Mouse (Mus musculus): ENCODE data around the gene Tdrd7.

Tdrd7 gene

DNA sequence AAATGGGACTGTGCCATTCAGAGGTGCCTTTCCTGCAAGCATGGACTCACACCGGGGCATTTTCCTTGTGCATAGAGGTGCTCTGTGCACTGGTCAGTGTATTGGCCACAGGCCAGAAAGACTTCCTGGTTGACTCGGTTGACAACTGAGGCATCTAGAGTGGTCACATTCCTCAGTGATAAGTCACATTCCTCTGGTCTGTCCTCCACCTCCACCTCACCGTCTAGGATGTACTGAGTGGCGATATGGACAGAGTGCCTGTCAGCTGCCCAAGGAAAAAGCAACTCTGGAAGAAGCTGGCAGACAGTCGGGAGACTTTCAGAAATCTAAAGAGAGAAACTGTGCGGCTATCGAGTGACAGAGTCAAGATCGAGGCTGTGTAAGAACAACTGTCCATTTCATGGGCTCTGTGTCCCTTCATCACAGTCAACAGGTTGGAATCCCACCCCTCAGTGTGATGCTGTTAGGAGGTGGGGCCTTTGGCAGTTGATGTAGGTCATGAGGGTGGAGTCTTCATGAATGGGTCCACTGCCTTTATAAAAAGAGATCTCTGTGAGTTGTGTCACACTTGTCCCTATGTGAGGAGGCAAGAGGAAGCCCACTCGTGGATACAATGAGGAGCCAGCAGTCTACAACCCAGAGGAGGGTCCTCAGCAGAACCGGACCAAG, at the start of gene Tdrd7:
Gene Tdrd7, plus strand, starts transcription at position 564 of the 669 bp plus-strand sequence.
- DNase-seq (ENCODE audit: low read depth) = peak; percentile 20

DNA sequence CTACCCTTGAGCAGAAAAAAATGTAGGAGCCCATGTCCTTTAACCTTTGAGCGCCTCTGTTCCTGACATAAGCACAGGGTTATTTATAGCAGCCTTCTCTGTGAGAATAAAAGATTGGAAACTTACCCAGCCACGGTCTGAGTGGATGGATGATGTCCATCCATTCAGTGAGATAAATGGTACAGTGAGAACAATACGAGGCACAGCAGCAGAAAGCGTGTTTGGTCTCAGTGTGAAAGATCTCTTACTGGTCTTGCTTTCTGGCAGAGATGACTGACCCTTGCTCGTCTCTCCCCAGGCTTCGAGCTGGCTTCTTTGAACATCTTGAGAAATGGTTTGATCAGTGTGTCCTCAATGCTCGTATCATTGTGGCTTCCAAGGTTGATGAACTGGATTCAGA, 48.0 kb upstream of the Tdrd7 start:
- DNase-seq (ENCODE audit: low read depth) = no peak

- DNase-seq (ENCODE audit: low read depth) = no peak
Observed at GRCm38 (mm10) chr4:45921663-45922435, 43.3 kb upstream of the Tdrd7 start.

DNA sequence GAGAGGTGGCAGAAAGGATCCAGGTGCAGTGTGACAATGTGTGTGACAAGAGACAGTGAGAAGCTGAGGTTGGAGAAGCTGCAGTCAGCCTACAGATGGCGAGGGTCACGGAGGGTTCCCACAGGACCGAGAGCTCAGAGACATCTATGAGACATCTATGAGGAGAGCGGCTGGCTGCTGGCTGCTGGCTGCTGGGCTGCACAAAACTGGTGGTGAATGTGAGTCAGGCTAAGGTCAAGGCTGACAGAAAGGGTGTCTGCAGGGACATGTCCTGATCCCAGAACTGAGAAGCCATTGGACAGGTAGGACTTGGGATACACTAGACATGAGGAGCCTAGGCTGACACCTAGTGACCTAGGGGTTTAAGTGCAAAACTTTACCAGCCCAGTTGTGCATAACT, 41.1 kb upstream of the Tdrd7 start:
- no peak for DNase-seq (ENCODE audit: low read depth)

DNA sequence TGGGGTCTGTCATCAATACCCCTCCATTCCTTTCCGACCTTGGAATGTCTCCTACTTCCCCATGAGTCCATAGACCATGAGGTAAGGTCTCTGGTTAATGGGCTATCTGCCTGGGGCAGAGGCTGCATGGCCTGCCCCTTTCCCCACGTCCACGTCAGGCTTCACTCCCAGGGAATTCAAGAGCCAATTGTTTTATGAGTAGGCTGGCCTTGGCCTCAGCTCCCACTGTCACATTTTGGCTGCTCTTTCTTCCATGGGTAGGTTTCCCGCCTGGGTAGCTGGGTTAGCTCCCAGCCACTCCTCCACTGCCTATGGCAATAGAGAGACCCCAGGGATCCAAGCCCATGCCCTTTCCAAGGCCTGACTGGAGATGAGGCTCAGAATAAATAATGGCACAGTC, 36.6 kb upstream of the Tdrd7 start:
- no peak for DNase-seq (ENCODE audit: low read depth)

DNA sequence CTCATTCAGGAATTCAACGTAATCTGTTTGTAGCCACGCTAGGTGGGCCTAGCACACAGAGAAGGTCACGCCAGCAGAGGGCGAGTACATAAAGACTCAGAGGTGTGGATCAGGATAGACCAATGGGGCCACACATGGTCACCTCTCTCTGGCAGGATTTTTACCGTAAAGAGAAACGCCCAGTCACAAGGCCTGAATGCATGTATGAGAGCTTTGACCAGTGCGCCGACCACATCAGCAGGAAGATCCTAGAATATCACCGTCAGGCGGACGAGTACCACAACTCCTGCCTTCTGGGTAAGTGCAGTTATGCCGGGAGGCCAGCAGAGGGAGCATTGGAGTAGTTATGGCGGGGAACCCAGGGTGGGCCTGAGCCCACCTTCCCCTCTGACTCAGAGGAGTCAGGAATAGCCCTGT, 23.5 kb upstream of the Tdrd7 start:
- peak; percentile 75 for DNase-seq (ENCODE audit: low read depth)

DNA sequence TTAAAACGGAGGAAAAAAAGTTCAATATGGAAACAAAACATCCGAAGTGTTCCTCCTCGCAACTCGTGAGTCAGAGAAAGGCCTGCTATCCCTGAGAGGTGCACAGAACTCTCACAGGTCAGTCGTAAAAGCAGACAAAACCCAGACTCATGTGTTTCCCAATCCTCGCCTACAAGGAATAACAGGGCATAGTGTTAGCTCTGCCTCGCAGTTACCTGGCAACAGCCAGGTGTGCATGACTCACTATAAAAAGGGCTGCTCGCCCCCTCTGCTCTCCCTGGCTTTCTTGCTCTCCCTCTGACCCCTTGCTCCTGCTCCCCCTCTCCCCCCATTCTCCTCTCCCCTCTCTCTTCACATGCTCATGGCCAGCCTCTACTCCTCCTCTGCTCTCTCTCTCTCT, 17.4 kb upstream of the Tdrd7 start:
- no peak for DNase-seq (ENCODE audit: low read depth)

- peak; percentile 52 for DNase-seq (ENCODE audit: low read depth)
Observed at GRCm38 (mm10) chr4:45949109-45949848, 15.9 kb upstream of the Tdrd7 start.

GRCm38 (mm10) chr4:45951830-45952229, 13.3 kb upstream of the Tdrd7 start:
- DNase-seq (ENCODE audit: low read depth) = no peak

DNA sequence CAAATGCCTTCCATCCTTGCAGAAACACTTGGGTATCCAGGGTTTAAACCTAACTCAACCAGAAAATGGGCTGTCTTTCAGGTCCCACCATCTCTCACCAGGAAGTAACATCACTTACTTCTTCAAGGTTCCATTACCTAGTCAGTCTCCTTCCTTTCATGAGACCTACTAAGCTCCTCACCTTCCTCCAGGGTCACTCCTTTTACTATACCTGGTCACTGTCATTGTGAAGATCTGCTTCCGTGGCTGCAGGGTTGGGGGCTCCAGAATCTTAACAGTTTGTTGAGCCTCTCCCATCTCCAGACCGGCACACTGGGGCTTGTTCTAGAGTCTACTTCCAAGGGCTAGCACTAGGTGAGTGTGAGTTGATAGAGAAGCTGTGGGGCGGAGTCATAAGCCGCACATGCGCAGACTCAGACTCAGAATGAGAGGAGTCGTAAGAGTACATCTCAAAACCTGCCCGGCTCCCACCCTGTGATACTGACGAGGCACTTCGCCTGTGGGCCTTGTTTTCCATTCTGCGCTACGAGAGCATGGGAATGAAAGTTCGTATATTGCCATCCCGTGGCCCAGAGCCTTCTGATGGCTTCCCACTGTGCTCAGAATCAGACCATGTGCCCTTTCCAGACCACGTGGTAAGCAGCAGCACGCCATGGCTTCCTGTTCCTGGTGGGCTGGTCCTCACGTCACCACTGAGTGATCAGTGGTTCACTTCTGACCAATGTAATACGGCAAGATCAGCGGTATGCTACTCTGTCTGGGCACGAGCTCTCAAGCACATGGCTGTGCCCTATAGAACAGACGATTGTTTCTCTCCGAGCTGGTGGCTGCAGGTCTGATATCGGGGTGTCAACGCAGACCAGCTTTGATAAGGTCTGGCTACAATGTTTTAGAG, 11.9 kb upstream of the Tdrd7 start:
- no peak for DNase-seq (ENCODE audit: low read depth)

GRCm38 (mm10) chr4:45955235-45955634, 9.9 kb upstream of the Tdrd7 start:
- DNase-seq (ENCODE audit: low read depth) = no peak

DNA sequence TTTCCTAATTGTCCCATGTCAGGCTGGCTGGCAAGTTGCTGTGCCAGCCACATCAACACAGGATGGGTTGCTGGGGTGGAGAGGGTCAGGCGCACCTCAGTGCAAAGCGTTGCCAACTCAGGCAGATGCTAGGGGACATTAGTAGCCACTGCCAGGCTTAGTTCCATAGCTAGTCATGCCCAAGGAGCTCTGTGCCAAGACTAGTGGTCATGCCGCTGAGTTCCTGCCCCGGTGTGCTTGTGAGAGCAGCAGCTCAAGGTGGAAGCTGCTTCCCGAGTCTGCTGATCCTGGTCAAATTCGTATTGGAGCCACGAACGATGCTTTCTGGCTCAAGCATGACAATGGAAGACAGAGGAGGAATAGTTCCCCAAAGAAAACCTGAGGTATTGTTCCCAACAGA, 9.0 kb upstream of the Tdrd7 start:
- no peak for DNase-seq (ENCODE audit: low read depth)

DNA sequence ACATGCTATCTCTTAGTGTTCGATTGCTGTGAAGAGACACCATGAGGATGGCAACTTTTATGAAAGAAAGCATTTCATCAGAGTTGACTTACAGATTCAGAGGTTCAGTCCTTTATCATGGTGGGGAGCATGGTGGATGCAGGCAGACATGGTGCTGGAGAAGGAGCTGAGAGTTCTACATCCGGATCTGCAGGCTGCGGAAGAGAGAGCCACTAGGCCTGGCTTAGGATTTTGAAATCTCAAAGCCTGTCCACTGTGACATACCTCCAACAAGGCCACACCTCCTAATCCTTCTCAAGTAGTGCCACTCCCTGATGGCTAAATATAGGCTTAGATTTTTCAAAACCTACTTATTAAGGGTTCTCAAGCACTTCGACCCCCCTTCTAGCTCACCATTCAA, 8.4 kb upstream of the Tdrd7 start:
- DNase-seq (ENCODE audit: low read depth) = no peak

DNA sequence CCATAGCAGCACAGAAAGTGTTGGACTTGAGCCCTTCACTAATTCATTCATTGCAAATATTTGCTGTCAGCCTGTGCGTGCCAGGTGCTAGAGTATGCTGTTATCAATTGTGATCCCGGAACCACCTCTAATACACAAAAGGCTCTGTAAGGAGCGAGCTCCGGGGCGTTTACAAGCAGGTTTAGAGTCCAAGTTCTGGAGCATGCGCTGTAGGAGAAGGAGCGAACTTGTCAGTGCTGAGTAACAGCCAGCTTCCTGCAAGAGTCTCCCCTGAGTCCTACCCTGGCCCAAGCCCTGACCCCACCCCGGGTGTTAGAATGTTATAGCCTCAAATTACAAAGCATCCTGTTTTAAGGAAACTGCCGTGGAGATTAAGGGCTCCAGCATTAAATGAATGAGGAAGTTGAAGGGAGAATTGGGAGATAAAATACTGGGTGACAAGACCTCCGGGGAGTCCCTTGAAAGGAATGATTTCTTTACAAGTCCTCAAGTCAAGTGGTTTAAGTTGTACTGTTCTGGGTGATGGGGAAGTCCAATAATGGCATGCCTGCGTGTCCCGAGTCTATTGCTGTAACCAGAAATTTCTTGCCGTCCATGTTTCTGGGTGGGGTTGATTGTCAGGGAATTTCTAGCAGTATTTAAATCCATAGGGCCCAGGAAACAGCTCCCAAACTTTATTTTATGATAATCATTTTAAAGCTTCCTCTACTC, 758 bp downstream of the Tdrd7 start:
- DNase-seq (ENCODE audit: low read depth) = peak; percentile 79

GRCm38 (mm10) chr4:45966716-45967115, 1.6 kb downstream of the Tdrd7 start:
- DNase-seq (ENCODE audit: low read depth) = no peak

- DNase-seq (ENCODE audit: low read depth) = peak; percentile 11
Observed at GRCm38 (mm10) chr4:45967479-45968341, 2.6 kb downstream of the Tdrd7 start.

DNA sequence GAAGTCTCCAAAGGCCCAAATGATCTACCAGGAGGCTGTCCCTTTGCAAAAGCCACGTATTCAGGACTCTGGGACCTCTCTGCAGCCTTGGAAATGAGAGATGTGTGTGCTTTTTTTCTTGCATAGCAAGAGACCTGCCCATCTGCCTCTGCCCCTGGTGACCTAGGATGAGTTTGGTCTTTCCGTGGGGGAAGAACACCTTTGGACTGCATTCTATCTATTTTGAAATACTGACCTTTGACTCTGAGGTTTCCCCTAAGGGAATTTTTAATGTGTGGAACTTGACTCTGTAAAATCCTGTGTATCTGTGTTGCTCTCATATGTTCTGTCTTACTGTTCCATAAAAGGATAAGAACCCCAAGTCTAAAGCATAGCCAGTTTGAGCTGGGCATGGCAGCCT, 3.9 kb downstream of the Tdrd7 start:
- no peak for DNase-seq (ENCODE audit: low read depth)

DNA sequence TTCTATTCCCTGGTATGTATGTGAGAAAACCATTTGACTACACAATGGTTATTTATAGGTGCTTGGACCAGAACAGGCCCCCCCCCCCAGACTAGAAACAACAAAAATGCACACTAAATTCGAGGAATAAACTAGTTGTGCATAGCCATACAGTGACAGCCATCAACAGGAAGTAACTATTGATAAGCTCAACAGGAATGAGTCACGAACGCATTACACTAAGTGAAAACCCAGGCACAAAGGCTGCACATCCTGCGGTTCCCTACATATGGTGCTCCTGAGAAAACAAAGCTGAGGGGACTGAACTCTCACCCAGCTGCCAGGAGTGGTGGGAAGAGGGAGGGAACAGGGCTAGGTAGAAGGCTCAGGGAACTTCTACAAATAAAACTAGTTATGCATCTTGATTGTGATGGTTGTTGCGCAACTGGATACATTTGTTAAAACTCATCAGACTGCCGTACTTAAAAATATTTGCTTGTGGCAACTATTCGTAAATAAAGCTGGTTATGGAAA, 5.0 kb downstream of the Tdrd7 start:
- no peak for DNase-seq (ENCODE audit: low read depth)

GRCm38 (mm10) chr4:45971806-45972447, 6.8 kb downstream of the Tdrd7 start:
- DNase-seq (ENCODE audit: low read depth) = peak; percentile 97

DNA sequence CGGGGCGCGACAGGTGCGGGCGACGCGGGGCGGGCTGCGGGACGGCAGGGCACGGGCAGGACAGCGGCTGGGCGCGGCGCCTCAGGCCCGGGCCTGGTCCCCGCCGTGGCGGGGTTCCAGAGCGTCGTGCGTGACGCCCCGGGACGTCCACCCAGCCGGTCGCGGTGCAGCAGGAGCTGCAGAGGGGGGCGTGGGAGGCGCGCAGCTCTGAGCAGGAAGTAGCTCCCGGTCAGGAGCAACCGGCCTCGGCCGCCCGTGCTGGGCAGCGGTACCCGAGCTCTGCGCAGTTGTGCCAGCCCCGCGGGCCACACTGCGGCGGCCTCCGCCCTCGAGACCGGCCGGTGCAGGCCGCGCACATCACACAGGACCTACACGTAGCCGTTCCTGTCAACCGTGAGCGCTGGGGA, 7.3 kb downstream of the Tdrd7 start:
- no peak for DNase-seq (ENCODE audit: low read depth)
